Mouse (Mus musculus) large intestine, adult 2 months (tissue): ENCODE data around the gene Cdc34. TPM values are rescaled to one million over a fixed set of nuclear protein-coding genes. Genes with fewer than 3 reads are reported as not detected.

Source experiments
- DNase-seq: peaks from one replicate; pipeline ENCODE4 v3.0.0-alpha.2; 2012; ENCODE audit warnings: low read depth, low spot score
- WGBS: fragments of 180-500 bp; shearing (Covaris S2); methylation state at CpG from one replicate; pipeline ENCODE4 v1.1.7; 2018; 5-methylcytosine and 5-hydroxymethylcytosine counted together
- polyA plus RNA-seq: library from polyadenylated mRNA; depleted of rRNA; stranded (reverse); fragments of >200 nt; gene quantifications from 2 replicates; pipeline ENCODE4 v1.2.3, GENCODE M21; 2012

The Cdc34 gene
- polyA plus RNA-seq, 1 experiment = 188 TPM

DNA sequence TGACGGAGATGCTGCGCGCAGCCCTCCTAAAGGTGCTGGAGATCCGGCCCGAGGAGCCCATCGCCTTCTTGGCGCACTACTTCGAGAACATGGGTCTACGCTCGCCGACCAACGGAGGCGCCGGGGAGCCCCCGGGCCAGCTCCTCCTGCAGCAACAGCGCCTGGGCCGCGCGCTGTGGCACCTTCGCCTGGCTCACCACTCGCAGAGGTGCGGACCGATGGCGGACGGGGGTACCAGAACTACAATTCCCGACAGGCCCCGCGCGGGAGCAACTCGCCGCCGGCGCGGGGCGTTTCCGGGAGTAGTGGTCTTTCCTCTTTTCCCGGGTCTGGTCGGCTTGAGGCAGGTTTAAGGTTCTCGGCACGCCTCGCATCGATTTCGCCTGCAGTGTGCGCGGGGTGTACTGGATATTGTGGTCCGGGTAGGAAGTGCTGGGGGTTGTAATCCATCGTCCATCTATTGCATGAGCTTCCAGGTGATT is 12.4 kb upstream of the Cdc34 start:
- under 1% methylated on average over 47 of the region's 47 CpGs for WGBS
- no peak for DNase-seq

DNA sequence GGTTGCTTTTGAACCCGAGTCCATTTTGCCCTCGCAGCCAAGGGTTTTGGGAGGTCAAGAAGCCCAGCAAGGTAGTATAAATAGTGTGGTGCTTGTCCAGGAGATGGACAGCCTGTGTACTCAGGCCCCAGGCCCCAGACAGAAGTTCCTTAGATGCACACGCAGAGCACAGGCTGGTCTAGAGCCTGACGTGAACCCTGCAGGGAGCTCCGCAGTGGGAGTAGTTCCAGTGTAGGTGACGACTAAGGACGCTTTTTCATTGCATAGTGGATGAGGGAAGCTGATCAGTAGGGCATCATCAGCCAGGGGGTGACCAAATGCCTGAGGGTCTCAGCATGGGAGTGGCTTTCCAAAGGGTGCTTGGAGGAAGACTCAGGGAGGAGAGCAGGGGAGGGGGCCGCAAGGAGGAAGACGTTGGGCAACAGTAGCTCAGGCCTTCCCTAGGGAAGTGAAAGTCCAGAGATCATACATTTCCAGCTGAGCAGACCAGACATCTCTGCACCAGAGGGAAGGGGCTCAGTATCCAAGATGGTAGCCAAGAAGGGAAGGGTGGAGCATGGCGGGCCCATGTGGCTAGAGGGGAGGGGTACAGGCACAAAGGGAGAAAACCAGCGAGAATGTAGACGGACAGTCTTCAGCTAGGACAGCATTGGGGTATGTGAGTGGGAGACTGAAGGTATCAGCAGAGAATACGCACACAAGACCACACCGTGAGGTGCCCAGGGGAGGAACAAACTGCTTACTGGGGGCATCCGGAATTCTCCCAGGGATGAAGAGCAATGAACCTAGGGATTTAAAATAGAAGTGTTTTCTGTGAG is 11.7 kb upstream of the Cdc34 start:
- DNase-seq = no peak
- 33% methylated on average over 15 of the region's 15 CpGs for WGBS

GRCm38 (mm10) chr10:79671396-79672087 is 10.5 kb upstream of the Cdc34 start:
- 70% methylated on average over 6 of the region's 6 CpGs for WGBS
- DNase-seq = no peak

DNA sequence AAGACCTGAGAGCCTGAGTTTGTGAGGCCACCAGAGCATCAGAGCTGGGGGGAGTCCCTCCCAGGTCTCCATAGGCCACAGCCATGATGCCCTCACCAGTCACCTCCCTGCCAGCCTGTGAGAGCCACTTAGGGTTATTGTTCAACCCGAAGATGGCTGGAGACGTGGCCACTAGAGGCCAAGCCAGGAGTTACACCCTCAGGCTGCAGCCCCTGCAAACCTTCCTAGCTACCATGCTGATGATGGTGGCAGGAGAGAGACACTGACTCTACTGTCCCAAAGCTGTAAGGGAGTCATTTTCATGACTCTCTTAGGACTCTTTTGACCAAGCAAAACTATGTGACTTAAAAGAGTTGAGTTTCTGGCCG is 9.9 kb upstream of the Cdc34 start:
- DNase-seq = no peak
- 49% methylated on average over 3 of the region's 3 CpGs for WGBS

GRCm38 (mm10) chr10:79673054-79673453 is 8.9 kb upstream of the Cdc34 start:
- DNase-seq = no peak
- WGBS = 92% methylated on average over 3 of the region's 3 CpGs

- DNase-seq = no peak
- WGBS = 82% methylated on average over 44 of the region's 44 CpGs
These were observed 6.5 kb upstream of the Cdc34 start for GRCm38 (mm10) chr10:79675346-79676035.

GRCm38 (mm10) chr10:79680606-79681495 is 1.1 kb upstream of the Cdc34 start:
- no peak for DNase-seq
- WGBS = 16% methylated on average over 11 of the region's 11 CpGs

DNA sequence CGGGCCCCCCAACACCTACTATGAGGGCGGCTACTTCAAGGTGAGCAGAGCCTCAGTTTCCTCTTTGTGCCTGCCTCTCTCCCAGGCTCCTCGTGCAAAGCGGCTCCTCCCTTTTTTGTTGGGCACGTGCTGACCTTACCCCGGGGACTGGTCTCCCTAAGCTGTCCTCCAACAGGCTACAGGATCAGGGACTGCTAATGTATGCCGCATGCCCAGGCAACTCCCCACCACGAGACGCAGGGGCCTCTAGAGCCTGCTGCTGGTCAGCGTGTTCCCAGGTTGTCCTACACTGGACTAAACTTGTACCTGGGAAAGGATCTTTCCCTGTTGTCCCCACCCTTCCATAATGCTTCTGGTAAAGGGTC is 538 bp downstream of the Cdc34 start:
- WGBS = under 1% methylated on average over 10 of the region's 10 CpGs
- DNase-seq = no peak

GRCm38 (mm10) chr10:79682916-79683582 is 1.1 kb downstream of the Cdc34 start:
- no peak for DNase-seq
- WGBS = under 1% methylated on average over 10 of the region's 10 CpGs

DNA sequence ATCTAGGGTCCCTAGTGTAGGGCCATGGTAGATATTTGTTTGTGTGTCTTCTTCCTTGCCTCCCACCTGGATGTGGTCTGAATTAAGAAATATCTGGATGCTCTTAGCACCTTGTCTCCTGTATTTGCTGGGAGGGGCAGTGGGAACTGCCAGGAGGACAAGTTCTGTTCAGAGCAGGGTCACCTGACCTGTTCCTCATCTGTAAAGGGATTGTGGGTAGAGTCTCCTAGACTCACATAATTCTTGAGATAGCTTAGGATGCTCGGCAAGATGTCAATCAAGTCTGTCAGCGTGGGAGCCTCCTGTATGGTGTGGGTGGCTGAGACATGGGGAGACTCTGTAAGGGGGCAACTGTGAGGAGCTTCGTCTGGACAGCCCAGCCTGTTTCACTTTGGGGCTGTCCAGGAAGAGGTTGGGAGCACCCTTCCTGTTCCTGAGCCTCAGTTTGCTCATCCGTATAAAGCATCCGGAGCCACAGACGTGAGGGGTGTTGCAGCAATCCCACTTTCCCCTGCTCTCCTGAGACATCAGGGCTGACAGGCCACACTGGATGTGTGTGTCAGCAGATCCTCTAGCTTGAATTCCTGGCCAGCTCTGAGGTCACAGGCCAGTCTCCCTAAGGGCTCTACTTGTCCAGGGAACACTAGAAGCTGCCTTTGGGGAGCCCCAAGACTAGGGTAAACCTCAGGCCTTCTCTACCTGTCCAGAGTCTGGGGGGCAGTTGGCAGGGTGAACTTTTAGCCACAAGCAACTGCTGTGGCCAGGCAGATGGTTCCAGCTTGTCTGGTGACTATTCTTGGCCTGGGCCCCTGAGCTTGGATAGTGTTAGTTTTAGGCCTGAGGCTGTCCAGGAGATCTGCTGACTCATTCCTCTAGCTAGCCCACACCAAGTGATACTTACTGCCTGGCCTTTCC is 2.0 kb downstream of the Cdc34 start:
- 70% methylated on average over 6 of the region's 6 CpGs for WGBS
- no peak for DNase-seq

DNA sequence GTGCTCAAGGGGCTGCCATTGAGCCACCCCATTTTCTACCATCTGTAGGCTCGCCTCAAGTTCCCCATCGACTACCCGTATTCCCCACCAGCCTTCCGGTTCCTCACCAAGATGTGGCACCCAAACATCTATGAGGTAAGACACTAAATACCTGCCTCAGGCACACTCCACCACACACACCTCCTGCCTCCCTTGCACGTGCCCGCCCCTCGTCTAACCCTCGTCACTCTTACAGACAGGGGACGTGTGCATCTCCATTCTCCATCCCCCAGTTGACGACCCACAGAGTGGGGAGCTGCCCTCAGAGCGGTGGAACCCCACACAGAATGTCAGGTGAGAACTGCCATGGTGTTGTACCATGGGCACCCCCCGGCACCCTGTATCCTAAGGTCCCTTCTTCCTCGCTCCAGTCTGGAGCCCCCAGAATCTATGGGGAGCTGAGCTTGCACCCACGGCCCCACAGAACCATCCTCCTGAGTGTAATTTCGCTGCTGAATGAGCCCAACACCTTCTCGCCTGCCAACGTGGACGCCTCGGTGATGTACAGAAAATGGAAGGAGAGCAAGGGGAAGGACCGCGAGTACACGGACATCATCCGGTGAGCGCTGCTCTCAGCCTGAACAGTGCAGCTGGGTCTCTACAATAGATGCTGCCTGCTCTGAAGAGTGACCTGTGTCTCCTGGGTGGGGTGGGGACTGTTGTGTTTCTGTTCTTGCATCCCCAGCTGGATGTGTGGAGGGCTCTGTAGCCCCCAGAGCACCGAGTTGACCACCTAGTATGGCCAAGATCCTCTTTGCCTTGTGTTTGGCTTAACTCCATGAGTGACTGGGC is 3.0 kb downstream of the Cdc34 start:
- WGBS = 94% methylated on average over 25 of the region's 25 CpGs
- no peak for DNase-seq

GRCm38 (mm10) chr10:79686219-79686618 is 4.2 kb downstream of the Cdc34 start:
- WGBS = 92% methylated on average over 2 of the region's 2 CpGs

DNA sequence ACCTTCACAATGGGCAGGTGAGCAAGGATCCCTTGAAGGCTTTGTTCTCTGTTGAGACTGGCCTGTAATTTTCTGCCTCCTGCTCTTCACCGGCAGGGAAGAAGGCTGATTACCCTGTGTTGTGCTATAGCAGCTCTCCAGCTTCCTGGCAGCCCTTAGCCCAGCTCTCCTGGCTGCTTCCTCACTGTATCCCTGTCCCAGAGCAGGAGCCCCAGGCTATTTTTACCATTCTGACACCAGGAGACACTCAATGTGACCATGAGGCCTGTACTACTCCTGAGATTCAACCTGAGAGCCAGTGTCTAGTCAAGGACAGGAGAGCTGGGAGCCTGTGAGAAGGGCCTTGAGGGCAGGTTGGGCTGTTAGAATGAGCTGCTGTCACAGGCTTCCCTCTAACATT is 4.7 kb downstream of the Cdc34 start:
- no peak for DNase-seq
- WGBS = 91% methylated on average over 1 of the region's 1 CpGs

More at GRCm38 (mm10) chr10:79686219-79686618, 4.2 kb downstream of the Cdc34 start:
- DNase-seq = no peak

GRCm38 (mm10) chr10:79687513-79687912 is 5.5 kb downstream of the Cdc34 start:
- 87% methylated on average over 6 of the region's 6 CpGs for WGBS
- no peak for DNase-seq

DNA sequence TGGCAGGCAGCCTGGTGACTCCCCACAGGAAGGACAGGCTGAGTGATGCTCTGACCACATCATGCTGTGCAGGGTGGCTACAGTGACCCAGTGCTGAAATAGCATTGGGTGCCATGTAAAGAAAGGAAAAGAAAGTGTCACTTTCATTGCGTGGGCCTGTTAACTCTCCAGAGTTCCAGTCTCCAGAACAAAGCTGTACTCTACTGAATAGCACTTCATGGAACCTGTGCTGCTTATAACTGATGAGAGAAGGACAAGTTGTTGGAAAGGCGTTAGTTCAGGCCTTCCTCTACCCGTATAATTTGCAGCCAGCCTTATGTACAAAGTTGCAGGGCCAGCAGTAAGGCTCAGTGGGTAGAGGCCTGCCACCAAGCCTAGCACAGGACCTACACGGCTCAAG is 6.7 kb downstream of the Cdc34 start, which contains the start of gene Gzmm:
Gene Gzmm (plus strand): TSS at position 301 of the 400 bp plus-strand sequence.
- 71% methylated on average over 4 of the region's 4 CpGs for WGBS

GRCm38 (mm10) chr10:79689178-79689577 is 7.2 kb downstream of the Cdc34 start:
- 90% methylated on average over 3 of the region's 3 CpGs for WGBS
- DNase-seq = no peak

More for the DNA sequence above, 6.7 kb downstream of the Cdc34 start, which contains the start of gene Gzmm:
- no peak for DNase-seq

- no peak for DNase-seq
- WGBS = 100% methylated on average over 2 of the region's 2 CpGs
These were observed 10.1 kb downstream of the Cdc34 start for GRCm38 (mm10) chr10:79691986-79692548.
